ENCODE assay signal across 15 mouse cellular contexts in the genomic region with DNA sequence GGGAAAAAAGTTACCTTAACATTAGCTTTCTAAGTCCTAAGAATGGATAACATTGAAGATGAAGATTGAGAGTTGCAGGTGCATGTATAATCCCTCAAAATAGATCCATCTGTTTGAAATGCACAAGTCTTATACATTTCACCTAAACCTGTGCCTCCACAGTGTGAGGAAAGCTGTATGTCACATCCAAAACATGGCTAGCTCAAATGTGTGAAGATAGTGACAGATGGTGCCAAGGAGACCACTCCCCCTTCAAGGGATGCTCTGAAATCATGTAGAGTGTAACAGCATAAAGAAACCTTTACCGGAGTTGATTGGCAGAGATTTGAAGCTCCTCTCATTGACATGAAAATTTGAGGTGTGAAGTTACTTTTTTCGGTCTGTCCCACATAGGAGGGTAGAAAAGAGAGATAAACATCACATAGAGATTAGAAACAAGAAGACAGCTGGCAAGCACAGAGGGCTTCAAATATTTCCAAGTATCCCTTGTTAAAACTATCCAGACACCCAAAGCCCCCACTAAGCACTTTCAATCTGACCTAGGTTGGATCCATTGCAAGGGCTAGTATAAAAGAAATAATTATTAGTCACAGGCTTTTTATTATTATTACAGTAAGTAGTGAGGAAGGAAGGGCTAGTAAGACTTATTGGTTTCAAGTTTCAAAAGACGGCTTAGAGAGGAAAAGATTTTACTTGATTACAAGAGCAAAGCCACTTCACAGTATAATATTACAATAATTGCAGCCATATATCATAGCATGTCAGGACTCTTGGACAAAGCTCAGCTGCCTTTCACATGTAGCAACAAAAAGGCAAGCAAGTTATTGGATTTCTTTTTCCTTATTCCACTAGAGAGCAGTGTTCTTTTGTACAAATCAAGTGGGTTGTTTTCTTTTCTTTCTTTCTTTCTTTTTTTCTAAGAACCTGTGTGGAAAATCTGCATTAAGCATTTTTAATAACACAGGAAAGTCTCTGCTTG.
DNase-seq lines count a peak whose midpoint lies in the region; ATAC-seq and TF ChIP-seq lines count a peak whose summit lies in the region.
"Had no signal": no experiment of that assay in that cellular context is flagged by ENCODE, and none has a peak within 500 bp of the region (broad histone marks: within the 10 kb centered on the region; RNA-seq: fewer than 3 reads in every experiment).

No protein-coding gene starts in this region.

- no peaks in the 10 kb centered on the region for H3K4me1 ChIP-seq in lung, postnatal 0 days (ENCODE audit: insufficient read depth, low read depth, low read length)
- no peaks in the 10 kb centered on the region for H3K4me1 ChIP-seq in forebrain, embryonic 12.5 days
- no peaks in the 10 kb centered on the region for H3K4me1 ChIP-seq in limb, embryonic 13.5 days
- H3K4me1 ChIP-seq: hindbrain, embryonic 13.5 days had no signal

- H3K27me3 ChIP-seq in lung, postnatal 0 days (replicated peaks; ENCODE audit: insufficient read depth, low read length) = no peaks in the 10 kb centered on the region
- no peaks in the 10 kb centered on the region for H3K27me3 ChIP-seq in forebrain, embryonic 12.5 days
- H3K27me3 ChIP-seq in limb, embryonic 13.5 days = peaks cover 9% of the 10 kb centered on the region
- H3K27me3 ChIP-seq: hindbrain, embryonic 13.5 days had no signal

- no peak overlapping the region for H3K27ac ChIP-seq in lung, postnatal 0 days (ENCODE audit: low read length)
- H3K27ac ChIP-seq in forebrain, embryonic 12.5 days = no peak overlapping the region
- no peak overlapping the region for H3K27ac ChIP-seq in limb, embryonic 13.5 days
- H3K27ac ChIP-seq: hindbrain, embryonic 13.5 days had no signal

- no peak overlapping the region for H3K9ac ChIP-seq in lung, postnatal 0 days (replicated peaks; ENCODE audit: low read depth)
- no peak overlapping the region for H3K9ac ChIP-seq in forebrain, embryonic 12.5 days
- H3K9ac ChIP-seq in limb, embryonic 13.5 days = no peak overlapping the region
- H3K9ac ChIP-seq: hindbrain, embryonic 13.5 days had no signal

- 0 out of 2 replicates have a peak, but pooled peaks have one; percentile 47 for ATAC-seq in frontal cortex, adult (ENCODE audit: low TSS enrichment)
- no peak for ATAC-seq in lung, postnatal 0 days
- ATAC-seq in forebrain, embryonic 12.5 days (ENCODE audit: low FRiP score) = peak; percentile 41; the same call in 1 of the 2 replicates
- peak; percentile 51 for ATAC-seq in limb, embryonic 13.5 days (ENCODE audit: low FRiP score, low read depth)
- ATAC-seq in granulocyte monocyte progenitor cell, adult 5-6 weeks (replicated peaks; ENCODE audit: poor library complexity, severe bottlenecking) = no peak

- H3K9me3 ChIP-seq in lung, postnatal 0 days (ENCODE audit: low read length) = no peaks in the 10 kb centered on the region
- H3K9me3 ChIP-seq in forebrain, embryonic 12.5 days = no peaks in the 10 kb centered on the region
- no peaks in the 10 kb centered on the region for H3K9me3 ChIP-seq in limb, embryonic 13.5 days
- H3K9me3 ChIP-seq: G1E; hindbrain, embryonic 13.5 days had no signal

- peak; percentile 15; the same call in 1 of the 2 replicates for TF ChIP-seq CTCF in lung, postnatal 0 days (IDR thresholded peaks at IDR 0.05)

- DNase-seq in frontal cortex, postnatal 36 days (ENCODE audit: low spot score in 2 of 2) = no peak
- peak; percentile 19 for DNase-seq in lung, postnatal 0 days (ENCODE audit: low spot score)
- no peak for DNase-seq in lung, postnatal 10 days
- DNase-seq in right cerebral cortex, postnatal 4 days = no peak
- DNase-seq: gastrocnemius, postnatal 36 days; kidney, postnatal 10 days; liver; right cerebral cortex, postnatal 14 days; thymus, adult 2 months had no signal

- H3K4me3 ChIP-seq in lung, postnatal 0 days (ENCODE audit: low read depth, low read length) = no peak overlapping the region
- H3K4me3 ChIP-seq in forebrain, embryonic 12.5 days (replicated peaks) = no peak overlapping the region
- no peak overlapping the region for H3K4me3 ChIP-seq in limb, embryonic 13.5 days
- H3K4me3 ChIP-seq: hindbrain, embryonic 13.5 days had no signal

- TF ChIP-seq EP300 in lung, postnatal 0 days (IDR thresholded peaks at IDR 0.05) = no peak

- H3K4me2 ChIP-seq in lung, postnatal 0 days (replicated peaks; ENCODE audit: low read depth, low read length) = no peak overlapping the region
- no peak overlapping the region for H3K4me2 ChIP-seq in forebrain, embryonic 12.5 days
- no peak overlapping the region for H3K4me2 ChIP-seq in limb, embryonic 13.5 days (replicated peaks)
- H3K4me2 ChIP-seq: hindbrain, embryonic 13.5 days had no signal

- H3K36me3 ChIP-seq in lung, postnatal 0 days (ENCODE audit: insufficient read depth, low read length) = no peaks in the 10 kb centered on the region
- no peaks in the 10 kb centered on the region for H3K36me3 ChIP-seq in forebrain, embryonic 12.5 days (replicated peaks)
- H3K36me3 ChIP-seq in limb, embryonic 13.5 days = no peaks in the 10 kb centered on the region
- H3K36me3 ChIP-seq: G1E; hindbrain, embryonic 13.5 days had no signal

- WGBS in lung, postnatal 0 days = 45% methylated on average over 3 of the region's 3 CpGs
- WGBS in forebrain, embryonic 12.5 days = 66% methylated on average over 3 of the region's 3 CpGs
- WGBS in limb, embryonic 13.5 days = 51% methylated on average over 3 of the region's 3 CpGs

Comparison
In these comparisons a context has a peak if more than half of its experiments do, and no peak if none do; other contexts are left out.
1. ATAC-seq: peak in frontal cortex, adult (single experiment), forebrain, embryonic 12.5 days (single experiment) and limb, embryonic 13.5 days (single experiment); none in lung, postnatal 0 days (single experiment) and granulocyte monocyte progenitor cell, adult 5-6 weeks (single experiment).